Mouse (Mus musculus) small intestine, adult 2 months (tissue): ENCODE measurements around the gene Pde1c.

Source experiments
- CTCF ChIP-seq: fragments of 200-500 bp; IDR thresholded peaks from 2 replicates; pipeline ENCODE4 v1.5.1; 2012; ENCODE audit warnings: low read depth, mild to moderate bottlenecking, control low read depth, inconsistent platforms, low read length, moderate library complexity, mixed read lengths; ENCODE audit not compliant: insufficient replicate concordance, insufficient read length; ENCODE audit errors: extremely low read depth
- POLR2A ChIP-seq: fragments of 200-500 bp; IDR thresholded peaks from 2 replicates; pipeline ENCODE4 v1.6.1; 2012; ENCODE audit warnings: low read depth, mild to moderate bottlenecking, control low read depth, inconsistent platforms, low read length, moderate library complexity

DNA sequence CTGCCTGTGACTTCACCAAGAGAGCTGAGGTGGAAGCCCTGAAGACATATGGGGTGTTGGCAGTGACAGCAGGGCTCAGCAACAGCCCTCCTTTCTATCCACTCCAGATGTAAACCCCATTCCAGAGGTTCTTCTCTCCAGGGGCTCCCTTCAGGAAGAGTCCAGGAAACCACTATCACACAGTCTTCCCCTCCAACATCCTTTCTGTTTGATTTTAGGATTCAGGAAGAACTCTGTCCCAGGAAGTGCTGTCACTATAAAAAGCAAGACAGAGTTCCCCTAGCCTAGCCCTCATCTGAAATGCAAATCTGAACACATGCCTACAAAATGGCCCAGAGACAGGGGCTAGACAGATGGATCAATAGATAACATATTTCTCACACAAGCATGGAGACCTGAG lies 201.6 kb downstream of the Pde1c start:
- no peak for TF ChIP-seq CTCF
- TF ChIP-seq POLR2A, result no peak
